Comparison of ENCODE assay signal across 19 mouse cellular contexts in the genomic region with DNA sequence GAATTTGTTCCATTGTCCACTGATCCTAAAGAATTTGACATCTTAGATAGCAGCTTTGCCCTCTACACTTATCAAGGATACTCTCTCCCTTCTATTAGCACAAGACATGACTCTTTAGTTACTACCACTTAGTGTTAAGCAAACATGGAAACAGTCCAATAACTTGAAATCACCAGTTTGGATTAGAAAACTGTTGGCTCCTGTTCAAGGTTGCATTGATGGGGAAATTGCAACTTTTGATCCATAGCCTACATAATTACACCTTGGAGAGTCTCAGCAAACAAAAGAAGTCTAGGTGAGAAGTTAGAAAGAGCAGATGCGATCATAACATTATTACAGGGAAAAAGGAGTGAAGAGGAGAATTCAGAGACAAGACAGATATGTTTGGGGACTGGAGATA. TPM values are rescaled to one million over a fixed set of nuclear protein-coding genes. Genes with fewer than 3 reads are reported as not detected.
A peak's percentile ranks its signal among the peaks of the same experiment; 100 is the strongest.
DNase-seq lines count a peak whose midpoint lies in the region; ATAC-seq and TF ChIP-seq lines count a peak whose summit lies in the region.
"Had no signal": no experiment of that assay in that cellular context is flagged by ENCODE, and none has a peak within 500 bp of the region (broad histone marks: within the 10 kb centered on the region; RNA-seq: fewer than 3 reads in every experiment).

No protein-coding gene starts in this region.

- H3K4me2 ChIP-seq in liver, embryonic 11.5 days: no peak overlapping the region
- H3K4me2 ChIP-seq: embryonic facial prominence, embryonic 12.5 days; forebrain, embryonic 12.5 days had no signal

- H3K4me3 ChIP-seq in liver, adult 2 months (ENCODE audit: insufficient read depth, low read depth, low read length): no peak overlapping the region
- no peak overlapping the region for H3K4me3 ChIP-seq in liver, embryonic 11.5 days (ENCODE audit: low read depth, low read length)
- H3K4me3 ChIP-seq: embryonic facial prominence, embryonic 10.5 days; embryonic facial prominence, embryonic 12.5 days; forebrain, embryonic 10.5 days; forebrain, embryonic 12.5 days had no signal

- DNase-seq in liver, adult 2 months (ENCODE audit: extremely low read depth, low read depth, low spot score): peak; percentile 88
- DNase-seq in liver, embryonic 11.5 days (ENCODE audit: low spot score): no peak
- peak; percentile 46 for DNase-seq in adipocyte (ENCODE audit: low spot score)
- peak; percentile 13 for DNase-seq in fat pad, adult 2 months (ENCODE audit: extremely low read depth, low read depth, low spot score)
- no peak for DNase-seq in heart, adult 11 months
- DNase-seq in retina, embryonic 14.5 days (ENCODE audit: low spot score): no peak
- DNase-seq: adrenal gland, postnatal 14 days; adrenal gland, postnatal 36 days; cerebellum, adult 11-12 months; cerebellum, adult 2 months; cerebellum, adult 9-10 months; cerebellum, postnatal 10 days; cerebellum, postnatal 25 days had no signal

- no peaks in the 10 kb centered on the region for H3K9me3 ChIP-seq in liver, embryonic 11.5 days (ENCODE audit: control insufficient read depth, low read length)
- H3K9me3 ChIP-seq: embryonic facial prominence, embryonic 10.5 days; embryonic facial prominence, embryonic 12.5 days; forebrain, embryonic 10.5 days; forebrain, embryonic 12.5 days had no signal

- no peak overlapping the region for H3K27ac ChIP-seq in liver, adult 2 months (replicated peaks; ENCODE audit: insufficient read depth, low read depth, low read length)
- H3K27ac ChIP-seq in liver, embryonic 11.5 days (ENCODE audit: low read depth, low read length): no peak overlapping the region
- H3K27ac ChIP-seq: embryonic facial prominence, embryonic 10.5 days; embryonic facial prominence, embryonic 12.5 days; forebrain, embryonic 10.5 days; forebrain, embryonic 12.5 days had no signal

- no peaks in the 10 kb centered on the region for H3K79me2 ChIP-seq in liver, adult 2 months (ENCODE audit: control insufficient read depth, insufficient read depth, low read length)

- H3K4me1 ChIP-seq in liver, adult 2 months (ENCODE audit: control insufficient read depth, insufficient read depth, low read length): 0 out of 2 replicates have a peak, but pooled peaks cover 1% of the 10 kb centered on the region
- no peaks in the 10 kb centered on the region for H3K4me1 ChIP-seq in liver, embryonic 11.5 days (replicated peaks; ENCODE audit: control insufficient read depth, insufficient read depth, low read length)
- H3K4me1 ChIP-seq: embryonic facial prominence, embryonic 12.5 days; forebrain, embryonic 10.5 days; forebrain, embryonic 12.5 days had no signal

- no peak overlapping the region for H3K9ac ChIP-seq in liver, adult 2 months (ENCODE audit: low read depth, low read length)
- no peak overlapping the region for H3K9ac ChIP-seq in liver, embryonic 11.5 days (ENCODE audit: low read depth, low read length)
- H3K9ac ChIP-seq: embryonic facial prominence, embryonic 12.5 days; forebrain, embryonic 12.5 days had no signal

- 23% methylated on average over 1 of the region's 1 CpGs for WGBS in liver, adult 2 months
- 84% methylated on average over 1 of the region's 1 CpGs for WGBS in liver, embryonic 11.5 days

- H3K36me3 ChIP-seq in liver, adult 2 months (ENCODE audit: control insufficient read depth, insufficient read depth, low read length): no peaks in the 10 kb centered on the region
- no peaks in the 10 kb centered on the region for H3K36me3 ChIP-seq in liver, embryonic 11.5 days (ENCODE audit: control insufficient read depth, insufficient read depth, low read length)
- H3K36me3 ChIP-seq: embryonic facial prominence, embryonic 10.5 days; embryonic facial prominence, embryonic 12.5 days; forebrain, embryonic 10.5 days; forebrain, embryonic 12.5 days had no signal

- no peaks in the 10 kb centered on the region for H3K27me3 ChIP-seq in liver, adult 2 months (ENCODE audit: control insufficient read depth, insufficient read depth, low read length)
- no peaks in the 10 kb centered on the region for H3K27me3 ChIP-seq in liver, embryonic 11.5 days (replicated peaks; ENCODE audit: control insufficient read depth, insufficient read depth, low read length)
- H3K27me3 ChIP-seq: embryonic facial prominence, embryonic 12.5 days; forebrain, embryonic 12.5 days had no signal

- no peak for TF ChIP-seq POLR2A in liver, adult 2 months (IDR thresholded peaks at IDR 0.05; ENCODE audit: extremely low read depth, insufficient read depth, low read length)

- no peak for TF ChIP-seq CTCF in liver, adult 2 months (IDR thresholded peaks at IDR 0.05; ENCODE audit: low read depth, low read length)

- ATAC-seq in liver, embryonic 11.5 days (replicated peaks; ENCODE audit: low FRiP score): no peak
- ATAC-seq: forebrain, embryonic 14.5 days; forebrain, embryonic 16.5 days had no signal

RNA-seq across cellular contexts. Expression of a gene that starts 46.2 kb away (rescaled TPM):
- total RNA-seq in liver, adult 2 months (2014; rRNA removed): 172 and 177 TPM in 2 replicates
- 74.4 and 78.1 TPM in 2 replicates for polyA plus RNA-seq in liver, adult 2 months (2012; rRNA removed)
- 228 and 245 TPM in 2 replicates for polyA plus RNA-seq in liver, embryonic 11.5 days (2014; fragmentation: Nextera tagmentation; extraction: Ambion mirVana)

Comparison
In these comparisons a context has a peak if more than half of its experiments do, and no peak if none do; other contexts are left out.
1. DNase-seq: peak in liver, adult 2 months (single experiment), adipocyte (single experiment) and fat pad, adult 2 months (single experiment); none in liver, embryonic 11.5 days (single experiment), heart, adult 11 months (single experiment) and retina, embryonic 14.5 days (single experiment).